Mouse (Mus musculus): Measurements from ENCODE around the gene Dhrs7.
"Not testable (repeated sequence)": the region's sequence is repeated elsewhere in the genome, so short reads cannot be mapped to it uniquely, and the experiment has no call there.

The Dhrs7 gene

GRCm38 (mm10) chr12:72664735-72665337, at the start of gene Dhrs7:
Dhrs7 (minus strand) TSS chr12:72664909.
- DNase-seq (ENCODE audit: low spot score) = peak; percentile 94

- DNase-seq (ENCODE audit: low spot score) = no peak
Measured at GRCm38 (mm10) chr12:72709981-72710380, 45.3 kb upstream of the Dhrs7 start.

- no peak for DNase-seq (ENCODE audit: low spot score)
Measured at GRCm38 (mm10) chr12:72704068-72704467, 39.4 kb upstream of the Dhrs7 start.

DNA sequence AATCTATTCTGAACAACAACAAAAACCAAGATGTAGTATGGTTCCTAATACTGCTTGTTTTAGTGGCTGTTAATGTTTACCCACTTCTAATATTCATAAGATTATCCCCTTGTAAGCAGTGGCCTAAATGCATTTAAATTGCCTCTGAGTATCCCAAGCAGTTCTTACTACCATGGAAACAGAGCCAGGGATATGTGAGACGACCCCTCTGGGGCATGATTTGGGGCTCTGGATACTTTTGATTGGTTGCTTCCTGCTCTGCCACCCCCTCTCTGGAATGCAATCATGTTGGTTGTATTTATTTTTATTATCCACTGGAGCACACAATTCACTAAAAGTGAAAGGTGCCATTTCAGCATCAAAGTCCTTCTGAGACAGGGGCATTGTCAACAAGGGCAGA, 35.3 kb upstream of the Dhrs7 start:
- DNase-seq (ENCODE audit: low spot score) = no peak

- no peak for DNase-seq (ENCODE audit: low spot score)
Measured at GRCm38 (mm10) chr12:72694901-72695463, 30.3 kb upstream of the Dhrs7 start.

- no peak for DNase-seq (ENCODE audit: low spot score)
Measured at GRCm38 (mm10) chr12:72694438-72694837, 29.7 kb upstream of the Dhrs7 start.

GRCm38 (mm10) chr12:72693895-72694294, 29.2 kb upstream of the Dhrs7 start:
- DNase-seq (ENCODE audit: low spot score) = peak; percentile 66

DNA sequence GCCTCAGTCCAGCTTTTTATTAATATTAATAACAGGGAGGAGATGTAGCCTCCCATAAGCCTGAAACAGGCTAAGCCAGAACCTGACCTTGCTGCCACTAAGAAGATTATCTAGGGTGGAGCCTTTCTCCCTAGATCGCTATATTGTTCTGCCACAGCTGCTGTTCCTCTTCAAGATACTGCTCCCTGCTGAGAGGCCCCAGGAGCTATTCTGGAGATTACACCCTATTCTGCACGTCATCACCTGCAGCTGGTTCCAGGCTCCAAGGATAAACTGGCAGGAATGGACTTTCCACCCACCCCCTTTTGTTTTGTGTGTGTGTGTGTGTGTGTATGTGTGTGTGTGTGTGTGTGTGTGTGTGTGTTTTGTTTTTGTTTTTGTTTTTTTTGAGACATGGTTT, 23.6 kb upstream of the Dhrs7 start:
- DNase-seq (ENCODE audit: low spot score) = not testable (repeated sequence)

DNA sequence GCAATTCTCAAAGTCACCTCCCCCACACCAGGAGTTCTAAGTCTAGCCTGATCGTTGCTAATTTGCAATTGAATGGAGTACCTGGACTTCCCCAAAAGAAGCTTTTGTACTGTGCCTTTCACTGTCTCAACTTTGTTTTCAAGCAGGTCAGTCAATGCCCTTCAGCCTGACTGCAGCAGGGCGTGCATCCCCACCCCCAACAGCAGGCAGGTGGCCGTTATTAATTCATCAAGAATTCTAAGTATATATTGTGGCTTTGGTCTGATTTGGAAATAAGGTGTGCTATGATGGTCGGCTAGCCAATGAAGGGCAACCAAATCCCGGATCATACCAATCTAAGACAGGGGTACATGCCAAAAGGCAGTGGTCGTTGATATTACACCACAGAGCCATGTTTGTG, 23.0 kb upstream of the Dhrs7 start:
- not testable (repeated sequence) for DNase-seq (ENCODE audit: low spot score)

GRCm38 (mm10) chr12:72686566-72686965, 21.9 kb upstream of the Dhrs7 start:
- not testable (repeated sequence) for DNase-seq (ENCODE audit: low spot score)

- no peak for DNase-seq (ENCODE audit: low spot score)
Measured at GRCm38 (mm10) chr12:72683612-72684011, 18.9 kb upstream of the Dhrs7 start.

DNA sequence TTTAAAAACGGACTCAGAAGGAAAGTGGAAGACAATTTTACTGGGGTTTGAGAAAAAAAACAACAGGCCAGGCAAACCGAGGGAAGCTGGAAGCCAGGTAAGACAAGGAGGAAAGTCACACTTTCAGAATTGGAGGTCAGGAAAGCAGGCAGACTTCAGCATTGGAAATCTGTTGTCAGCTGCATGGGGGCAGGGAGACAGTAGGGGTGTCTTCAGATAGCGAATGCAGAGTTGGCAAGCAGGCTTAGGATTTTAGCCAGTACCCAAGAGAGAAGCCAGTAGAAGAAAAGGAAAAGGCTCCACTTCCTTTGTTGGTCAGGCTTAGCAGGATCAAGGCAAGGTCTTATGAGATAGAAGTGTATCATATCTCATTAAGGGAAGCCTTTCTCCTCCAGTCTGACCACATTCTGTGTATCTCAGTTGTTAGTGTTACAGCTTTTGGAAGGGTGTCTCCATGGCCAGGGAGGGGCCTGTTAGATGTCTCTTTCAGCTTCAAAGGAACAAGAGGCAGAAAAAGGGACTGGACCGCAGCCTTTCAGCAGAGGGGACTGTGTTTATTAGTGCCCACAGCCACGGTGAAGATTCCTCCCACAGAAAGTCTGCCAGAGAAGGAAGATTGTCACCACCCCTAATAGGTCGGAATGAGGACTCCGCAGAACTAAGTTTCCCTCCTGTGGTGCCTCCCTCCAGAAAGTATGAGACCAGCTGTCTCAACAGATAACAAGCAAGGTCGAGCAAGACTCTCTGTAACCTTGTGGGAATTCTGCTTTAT, 18.0 kb upstream of the Dhrs7 start:
- no peak for DNase-seq (ENCODE audit: low spot score)

- no peak for DNase-seq (ENCODE audit: low spot score)
Measured at GRCm38 (mm10) chr12:72681919-72682318, 17.2 kb upstream of the Dhrs7 start.

- DNase-seq (ENCODE audit: low spot score) = no peak
Measured at GRCm38 (mm10) chr12:72679635-72680034, 14.9 kb upstream of the Dhrs7 start.

DNA sequence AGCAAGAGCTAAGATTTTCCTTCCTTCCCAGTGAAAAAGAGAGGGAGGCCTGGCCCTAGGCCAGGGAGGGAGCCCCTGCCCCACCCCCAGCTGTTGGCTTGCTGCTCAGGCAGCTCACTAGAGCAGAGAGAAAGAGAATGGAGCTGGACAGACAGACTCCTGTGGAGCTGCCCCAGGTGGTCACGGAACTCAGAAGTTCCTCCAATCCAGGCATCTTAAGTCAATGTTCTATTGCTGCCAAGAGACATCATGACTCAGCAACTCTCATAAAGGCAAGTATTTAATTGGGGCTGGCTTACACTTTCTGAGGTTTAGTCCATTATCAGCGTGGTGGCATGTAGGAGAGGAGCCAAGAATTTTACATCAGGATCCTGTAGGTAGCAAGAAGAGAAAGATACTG, 10.1 kb upstream of the Dhrs7 start:
- no peak for DNase-seq (ENCODE audit: low spot score)

GRCm38 (mm10) chr12:72674079-72674797, 9.5 kb upstream of the Dhrs7 start:
- DNase-seq (ENCODE audit: low spot score) = peak; percentile 64

- no peak for DNase-seq (ENCODE audit: low spot score)
Measured at GRCm38 (mm10) chr12:72671516-72672135, 6.9 kb upstream of the Dhrs7 start.

DNA sequence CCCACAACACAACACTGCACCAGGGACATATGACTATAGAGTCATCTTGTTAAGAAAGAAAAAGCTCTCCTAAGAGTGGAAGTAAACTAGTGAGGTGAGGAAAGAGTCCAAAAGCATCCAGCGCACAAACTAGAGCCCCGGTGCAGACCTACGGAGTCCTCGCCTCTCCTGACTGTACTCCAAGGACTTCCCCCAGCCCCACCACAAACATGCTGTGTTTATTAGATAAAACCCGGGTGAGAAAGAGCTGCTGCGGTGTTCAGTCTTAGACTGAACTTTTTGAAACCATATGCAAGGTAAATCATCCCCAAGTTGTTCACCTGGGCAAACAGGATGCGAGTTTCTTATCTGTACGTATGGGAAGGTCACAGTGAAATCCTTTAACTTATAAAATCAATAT, 6.2 kb upstream of the Dhrs7 start:
- no peak for DNase-seq (ENCODE audit: low spot score)

DNA sequence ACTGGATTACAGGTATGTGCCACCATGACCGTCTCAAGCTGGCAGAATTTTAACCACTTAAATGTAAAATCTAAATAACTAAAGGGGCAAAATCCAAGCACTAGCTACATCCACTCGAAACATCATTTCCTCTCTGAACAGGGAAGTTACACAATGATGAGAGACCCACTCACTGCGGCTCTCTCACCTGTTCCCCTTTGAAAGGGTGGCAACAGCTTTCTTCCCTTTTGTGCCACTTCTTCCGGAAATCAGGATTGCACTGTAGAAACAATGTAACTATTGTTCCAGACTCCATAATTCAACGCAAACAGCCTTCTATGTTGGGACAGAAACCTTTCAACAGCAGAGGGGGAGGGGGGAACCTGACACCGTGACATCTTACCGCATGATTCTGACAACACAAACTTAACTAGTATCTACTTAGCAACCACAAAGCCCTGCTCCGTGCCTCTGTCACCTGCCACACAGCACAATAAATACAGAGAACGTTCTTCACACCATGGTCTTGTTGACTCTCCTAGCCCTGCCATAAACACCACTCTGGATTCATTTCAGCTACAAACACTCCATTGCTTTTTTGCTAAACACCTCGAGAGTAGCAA, 3.3 kb upstream of the Dhrs7 start:
- peak; percentile 23 for DNase-seq (ENCODE audit: low spot score)

GRCm38 (mm10) chr12:72666015-72666414, 1.3 kb upstream of the Dhrs7 start:
- DNase-seq (ENCODE audit: low spot score) = no peak

GRCm38 (mm10) chr12:72664020-72664734, 532 bp downstream of the Dhrs7 start:
- peak; percentile 49 for DNase-seq (ENCODE audit: low spot score)
